Mouse (Mus musculus) CH12F3 (cell line): Measurements from ENCODE around the gene Tenm4.

Source experiments
- in situ Hi-C: fragments of 300-500 bp; cut with MboI; formaldehyde crosslinking; loops from 2 replicates; pipeline ENCODE4 v1.14.3; 2020; ENCODE audit warnings: low sequenced_read_pairs

Tenm4 gene

GRCm38 (mm10) chr7:96457891-96458290 lies 286.8 kb downstream of the Tenm4 start:
- in situ Hi-C loops: no loop called here

- in situ Hi-C loops: no loop called here
Measured at GRCm38 (mm10) chr7:96458992-96459391, 287.9 kb downstream of the Tenm4 start.

DNA sequence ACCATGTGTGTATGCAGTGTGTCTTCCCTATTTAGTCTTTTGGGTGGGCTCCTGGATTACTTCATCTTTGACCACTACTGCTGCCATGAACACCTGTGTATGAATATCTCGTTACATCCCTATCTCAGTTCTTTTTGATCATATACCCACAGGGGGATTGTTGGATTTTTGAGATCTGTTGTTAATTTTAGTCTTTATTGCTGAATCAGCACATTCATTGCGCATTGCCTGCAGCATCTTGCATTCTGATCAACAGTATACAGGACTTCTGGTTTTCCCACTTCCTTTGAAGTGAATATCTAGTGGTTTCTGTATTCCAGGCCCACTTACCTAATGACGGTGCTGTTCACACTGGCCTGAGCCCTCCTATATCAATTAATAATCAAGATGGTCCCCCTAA lies 295.7 kb downstream of the Tenm4 start:
- in situ Hi-C loops: no loop called here

DNA sequence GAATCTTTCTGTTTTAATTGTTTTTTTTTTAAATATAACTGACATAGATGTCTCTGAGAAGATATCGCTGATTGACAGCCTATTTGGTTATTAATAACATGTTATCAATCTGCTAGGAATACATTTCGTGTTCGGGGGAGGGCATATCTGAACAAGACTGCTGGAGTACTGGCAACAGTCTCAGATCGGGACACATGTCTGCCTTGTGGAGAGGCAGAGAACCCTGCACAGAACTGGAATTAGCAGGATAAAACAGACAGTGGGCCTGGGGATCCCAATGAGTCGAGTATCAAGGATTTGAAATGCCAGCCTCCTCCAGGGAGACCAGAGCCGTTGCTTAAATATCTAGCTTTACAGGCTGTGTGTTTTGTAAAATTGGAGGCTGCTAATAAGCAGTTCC lies 299.8 kb downstream of the Tenm4 start:
- in situ Hi-C loops: no loop called here

DNA sequence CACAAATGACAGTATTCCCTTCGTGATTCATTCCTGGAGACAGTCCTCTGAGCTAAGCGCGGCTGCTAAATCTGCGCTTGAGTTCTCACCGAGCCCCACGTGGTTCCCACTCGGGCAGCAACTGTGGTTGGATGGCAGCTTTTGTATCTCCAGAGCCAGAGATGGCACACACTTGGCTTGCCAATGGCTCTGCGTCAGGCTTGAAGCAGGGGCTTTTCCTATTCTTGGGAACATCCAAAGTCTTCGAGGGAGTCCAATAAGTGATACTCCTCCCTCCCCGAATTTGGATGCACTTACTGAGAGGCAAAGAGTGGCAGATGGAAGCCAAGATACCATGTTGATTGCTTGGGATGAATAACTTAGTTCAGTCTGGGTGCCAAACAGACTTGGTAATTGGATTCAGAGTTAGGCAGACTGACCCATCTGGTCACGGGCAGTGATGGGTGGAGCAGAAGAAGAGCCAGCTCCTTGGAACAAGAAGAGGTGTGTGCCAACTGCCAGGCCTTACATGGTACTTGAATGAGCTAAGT lies 303.6 kb downstream of the Tenm4 start:
- in situ Hi-C loops: no loop called here

DNA sequence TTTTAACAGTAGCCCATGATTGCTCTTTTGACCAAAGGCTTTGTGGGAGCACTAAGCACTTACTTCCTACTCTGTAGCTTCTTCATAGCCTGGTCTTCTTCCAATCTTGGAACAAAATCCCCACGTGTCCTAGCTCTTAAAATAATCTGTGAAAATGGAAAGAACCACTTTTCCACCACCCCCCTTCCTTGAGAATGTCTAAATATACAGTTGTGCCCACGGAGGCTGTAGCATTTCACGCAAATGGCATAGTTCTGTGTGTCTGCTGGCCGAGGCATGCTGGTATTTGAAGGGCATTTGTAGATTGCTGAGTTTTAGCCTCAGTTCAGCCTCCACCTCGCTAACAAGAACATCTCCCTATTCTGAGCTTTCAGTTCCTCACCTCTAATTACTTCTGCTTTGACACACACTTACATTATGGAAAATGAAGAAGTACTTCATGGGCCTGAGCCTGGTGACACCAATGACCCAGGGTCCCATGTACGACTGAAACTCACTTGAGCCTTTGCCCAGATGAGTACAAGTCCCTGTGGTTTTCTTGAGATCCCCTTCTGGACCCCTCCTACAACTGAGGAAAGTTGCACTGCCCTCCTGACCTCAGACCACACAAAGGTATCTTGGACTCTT lies 306.1 kb downstream of the Tenm4 start:
- in situ Hi-C loops: no loop called here

DNA sequence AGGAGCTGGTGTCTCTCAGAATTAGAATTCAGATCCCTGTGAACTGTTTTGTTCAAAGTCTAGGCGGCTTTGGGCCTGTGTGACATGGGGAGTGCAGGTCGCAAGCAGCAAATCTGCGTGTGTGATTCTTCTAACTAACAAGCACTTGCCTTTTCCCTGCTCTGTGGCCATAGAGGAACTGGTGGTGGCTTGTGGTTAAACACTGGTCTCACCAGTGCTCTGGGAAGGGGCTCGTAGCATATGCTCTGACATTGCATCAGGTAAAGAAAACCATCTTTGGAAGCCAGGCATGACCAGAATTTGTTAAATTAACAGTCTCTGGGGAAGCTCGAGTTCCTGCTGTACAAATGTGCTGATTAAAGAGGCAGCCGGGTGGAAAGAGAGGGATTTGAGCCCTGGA lies 308.1 kb downstream of the Tenm4 start:
- in situ Hi-C loops: no loop called here

- in situ Hi-C loops: no loop called here
Measured at GRCm38 (mm10) chr7:96480351-96480983, 309.4 kb downstream of the Tenm4 start.

DNA sequence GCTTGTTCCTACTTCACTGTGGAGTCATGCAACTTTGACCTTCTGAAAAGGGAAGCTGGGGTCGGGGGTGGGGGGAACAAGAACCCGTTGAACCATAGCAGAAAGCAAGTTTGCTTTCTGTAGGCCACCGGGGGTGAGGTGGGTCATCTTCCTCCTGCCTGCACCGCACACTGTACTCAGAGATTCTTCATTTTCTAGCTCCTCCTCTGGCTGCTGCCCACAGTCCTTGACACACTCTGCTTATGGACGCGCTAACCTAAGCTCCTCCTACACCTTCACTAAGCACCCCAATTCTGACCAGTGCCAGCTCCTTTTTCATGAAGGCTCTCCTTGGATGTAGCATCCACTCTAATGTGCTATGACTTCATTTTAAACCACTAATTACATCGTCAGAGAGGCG lies 311.9 kb downstream of the Tenm4 start:
- in situ Hi-C loops: no loop called here

GRCm38 (mm10) chr7:96484006-96484581 lies 313.0 kb downstream of the Tenm4 start:
- in situ Hi-C loops: no loop called here

- in situ Hi-C loops: no loop called here
Measured at GRCm38 (mm10) chr7:96489348-96490076, 318.5 kb downstream of the Tenm4 start.

GRCm38 (mm10) chr7:96491896-96492295 lies 320.9 kb downstream of the Tenm4 start:
- in situ Hi-C loops: no loop called here

DNA sequence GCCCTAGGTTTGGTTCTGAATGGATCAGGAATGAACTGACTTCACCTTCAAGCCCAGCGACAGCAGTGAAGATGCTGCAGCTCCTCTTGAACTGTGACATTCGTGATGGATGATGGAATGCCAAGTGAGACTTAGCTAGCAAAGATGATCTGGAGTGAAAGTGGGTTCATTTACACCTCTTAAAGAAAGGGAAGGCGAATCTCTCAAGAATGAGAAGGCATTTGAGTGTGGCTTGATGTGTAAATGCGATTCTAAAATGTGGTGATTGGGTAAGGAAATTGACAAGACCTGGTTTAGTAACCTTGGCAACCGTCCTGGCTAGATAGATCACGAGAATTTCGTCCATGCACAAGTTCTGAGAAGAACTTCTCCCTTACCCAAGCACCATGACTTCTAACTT lies 321.6 kb downstream of the Tenm4 start:
- in situ Hi-C loops: no loop called here

GRCm38 (mm10) chr7:96494057-96494456 lies 323.0 kb downstream of the Tenm4 start:
- in situ Hi-C loops: no loop called here

- in situ Hi-C loops: no loop called here
Measured at GRCm38 (mm10) chr7:96500108-96500507, 329.1 kb downstream of the Tenm4 start.

- in situ Hi-C loops: no loop called here
Measured at GRCm38 (mm10) chr7:96500797-96501196, 329.8 kb downstream of the Tenm4 start.

- in situ Hi-C loops: no loop called here
Measured at GRCm38 (mm10) chr7:96502321-96502973, 331.4 kb downstream of the Tenm4 start.

GRCm38 (mm10) chr7:96505538-96505937 lies 334.5 kb downstream of the Tenm4 start:
- in situ Hi-C loops: no loop called here

GRCm38 (mm10) chr7:96507046-96507445 lies 336.0 kb downstream of the Tenm4 start:
- in situ Hi-C loops: no loop called here

- in situ Hi-C loops: no loop called here
Measured at GRCm38 (mm10) chr7:96510396-96510795, 339.4 kb downstream of the Tenm4 start.

GRCm38 (mm10) chr7:96511018-96511609 lies 340.1 kb downstream of the Tenm4 start:
- in situ Hi-C loops: no loop called here
